Mouse (Mus musculus) splenic B cell, adult 2 months (primary cell): Measurements from ENCODE around the gene Itgb7.
"Not testable (repeated sequence)": the region's sequence is repeated elsewhere in the genome, so short reads cannot be mapped to it uniquely, and the experiment has no call there.

Source experiments
- DNase-seq: peaks from one replicate; pipeline ENCODE4 v3.0.0-alpha.2; 2011; ENCODE audit warnings: low read depth, low spot score
- H3K27me3 ChIP-seq: 2 replicates; pipeline ENCODE4 v1.6.1; 2012; ENCODE audit warnings: mild to moderate bottlenecking, low read length, moderate library complexity, mixed read lengths; ENCODE audit not compliant: control insufficient read depth, poor library complexity, insufficient read depth, severe bottlenecking
- H3K36me3 ChIP-seq: 2 replicates; pipeline ENCODE4 v1.6.1; 2012; ENCODE audit warnings: mild to moderate bottlenecking, low read length, moderate library complexity, mixed read lengths; ENCODE audit not compliant: control insufficient read depth, poor library complexity, insufficient read depth, severe bottlenecking

Itgb7 gene

DNA sequence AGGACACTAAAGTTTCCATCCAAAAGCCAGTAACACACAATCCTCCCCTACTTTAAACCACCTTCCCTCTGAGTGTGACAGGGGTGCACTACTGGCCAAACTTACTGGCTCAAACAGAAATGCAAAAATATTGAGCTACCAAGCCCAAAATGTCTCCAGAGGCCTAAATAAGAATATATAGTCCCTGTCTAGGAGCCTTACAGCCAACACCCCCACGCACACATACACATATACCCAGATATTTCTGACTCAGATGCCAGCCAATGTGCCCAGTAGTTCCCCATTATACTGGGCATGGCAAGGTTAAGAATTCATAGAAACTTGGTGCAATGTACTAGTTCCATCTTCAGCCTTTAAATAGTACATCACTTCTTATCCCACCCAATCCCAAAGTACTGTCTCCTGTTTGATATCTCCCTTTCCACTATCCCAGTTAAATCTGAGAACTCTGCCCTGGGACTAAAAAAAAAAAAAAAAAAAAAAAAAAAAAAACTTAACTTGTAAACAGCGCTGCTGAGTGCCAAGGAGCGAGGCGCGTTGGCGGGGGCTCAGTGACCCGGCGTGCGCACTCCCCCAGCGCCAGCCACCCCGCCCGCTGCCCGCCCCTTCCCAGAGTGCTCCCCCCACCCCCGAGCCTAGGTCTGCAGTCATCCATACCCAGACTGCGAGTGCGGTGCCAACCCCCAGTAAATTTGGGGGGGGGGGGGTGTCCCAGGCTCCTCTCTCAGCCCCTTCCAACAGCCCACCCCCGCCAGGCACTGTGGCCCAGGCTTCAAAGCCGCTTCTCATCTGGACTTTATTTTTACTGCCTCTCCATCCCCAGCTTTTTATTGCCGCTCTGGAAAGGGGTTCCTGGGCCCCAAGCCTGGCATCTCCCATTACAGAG, 12.8 kb upstream of the Itgb7 start:
- Histone ChIP-seq H3K27me3 (peaks cover 3% of the 10 kb centered on the region), H3K36me3 (no peaks in the 10 kb centered on the region)
- DNase-seq = no peak

DNA sequence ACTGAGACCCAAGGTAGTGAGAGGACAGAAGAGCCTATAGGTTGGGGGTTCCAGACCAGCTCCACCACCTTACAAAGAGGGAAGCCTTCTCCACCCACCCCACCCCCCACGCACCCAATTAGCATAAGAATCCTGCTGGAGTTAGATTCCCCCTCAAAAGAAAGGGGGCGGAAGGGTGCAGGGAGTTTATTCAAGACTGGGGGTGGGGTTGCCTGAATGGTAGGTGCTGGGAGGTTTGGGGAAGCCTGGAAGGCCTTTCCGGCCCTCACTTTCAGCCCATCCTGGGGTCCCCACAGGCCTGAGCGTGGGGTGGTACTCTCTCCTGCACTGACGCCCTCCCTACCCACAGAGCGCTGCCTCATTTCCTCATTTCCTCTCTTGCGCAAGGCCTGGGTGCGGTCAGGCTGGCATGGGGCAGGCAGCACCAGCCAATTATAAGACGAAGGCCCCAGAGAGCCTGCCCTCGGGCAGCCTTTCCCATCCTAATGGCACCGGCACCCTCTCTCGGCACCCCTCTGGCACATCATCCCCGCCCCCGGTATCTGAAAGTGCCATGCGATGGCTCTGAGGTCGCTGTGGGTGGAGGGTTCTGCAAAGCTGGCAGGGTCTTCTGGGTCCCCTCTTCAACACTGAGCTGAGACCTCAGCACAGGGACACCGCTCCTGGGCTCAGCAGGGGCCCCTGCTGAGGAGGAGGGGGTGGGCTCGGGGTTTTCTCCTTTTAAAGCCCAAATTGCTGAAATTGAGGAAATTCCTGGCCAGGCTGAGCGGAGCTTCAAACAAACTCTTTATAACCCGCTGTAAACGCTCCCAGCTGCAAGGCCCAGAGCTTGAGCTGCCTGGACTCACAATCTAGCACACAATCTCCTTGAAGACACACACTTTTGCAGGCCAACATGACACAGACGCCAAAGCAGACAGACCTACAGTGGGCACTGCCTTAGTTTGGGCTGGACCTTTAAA, 11.8 kb upstream of the Itgb7 start:
- H3K27me3 ChIP-seq = peaks cover 3% of the 10 kb centered on the region
- DNase-seq = peak; percentile 55
- H3K36me3 ChIP-seq = no peaks in the 10 kb centered on the region

DNA sequence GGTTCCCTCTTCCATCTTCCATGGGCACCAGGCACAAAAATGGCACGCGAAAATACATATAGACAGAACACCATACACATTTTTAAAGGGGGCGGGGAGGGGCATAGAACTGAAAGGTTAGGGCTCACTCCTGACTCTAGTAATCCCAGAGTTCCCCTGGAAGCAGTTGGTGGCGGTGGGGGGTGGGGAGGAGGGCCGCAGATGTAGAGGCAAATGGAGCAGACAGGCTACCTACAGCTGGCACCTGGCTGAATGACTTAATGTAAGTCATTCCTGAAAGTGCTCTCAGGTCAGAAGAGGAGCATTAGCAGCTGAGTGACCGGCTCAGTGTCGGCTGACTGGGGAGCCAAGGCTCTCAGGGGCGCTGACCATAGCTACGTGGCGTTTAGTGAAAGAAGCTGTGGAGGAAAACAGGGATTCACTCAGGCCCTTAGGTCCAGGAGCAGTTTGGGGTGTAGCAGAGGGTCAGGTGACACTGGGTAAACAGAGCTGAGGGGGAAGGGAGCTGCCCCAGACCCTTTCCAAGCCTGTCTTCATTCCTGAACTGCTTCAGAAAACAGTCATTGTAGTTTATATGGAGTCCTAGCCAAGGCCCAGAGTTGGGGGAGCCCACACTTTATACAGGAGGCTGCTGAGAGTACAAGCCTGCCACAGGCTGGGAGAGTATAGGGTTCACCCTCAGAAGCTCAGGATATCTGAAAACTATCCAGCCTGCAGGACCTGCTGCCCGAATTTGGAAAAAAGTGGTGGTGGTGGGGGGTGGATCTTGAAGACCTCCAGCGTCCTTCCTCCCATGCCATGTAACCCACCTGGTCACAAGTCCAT, 10.9 kb upstream of the Itgb7 start:
- Histone ChIP-seq H3K27me3 (peaks cover 3% of the 10 kb centered on the region), H3K36me3 (no peaks in the 10 kb centered on the region)
- DNase-seq = no peak

DNA sequence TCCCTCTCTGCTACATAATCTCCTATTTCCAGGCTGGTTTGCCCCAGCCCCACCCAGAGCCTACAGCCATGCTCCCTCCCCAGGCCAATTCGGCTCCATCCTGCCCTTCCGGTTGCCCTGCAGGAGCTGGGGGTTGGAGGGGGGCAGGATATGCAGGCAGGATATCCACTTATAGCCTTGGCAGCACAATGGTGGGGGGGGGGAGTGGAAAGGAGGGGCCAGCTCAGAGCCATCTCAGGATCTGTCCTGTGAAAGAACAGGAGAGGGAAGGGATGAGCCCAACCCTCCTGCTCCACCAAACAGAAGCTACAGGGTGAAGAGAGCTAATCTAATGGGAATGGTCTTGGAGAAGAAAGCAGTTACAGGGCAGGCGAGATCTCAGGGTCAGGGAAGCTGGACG, 8.9 kb upstream of the Itgb7 start:
- DNase-seq = no peak
- peaks cover 3% of the 10 kb centered on the region for H3K27me3 ChIP-seq
- no peaks in the 10 kb centered on the region for H3K36me3 ChIP-seq

DNA sequence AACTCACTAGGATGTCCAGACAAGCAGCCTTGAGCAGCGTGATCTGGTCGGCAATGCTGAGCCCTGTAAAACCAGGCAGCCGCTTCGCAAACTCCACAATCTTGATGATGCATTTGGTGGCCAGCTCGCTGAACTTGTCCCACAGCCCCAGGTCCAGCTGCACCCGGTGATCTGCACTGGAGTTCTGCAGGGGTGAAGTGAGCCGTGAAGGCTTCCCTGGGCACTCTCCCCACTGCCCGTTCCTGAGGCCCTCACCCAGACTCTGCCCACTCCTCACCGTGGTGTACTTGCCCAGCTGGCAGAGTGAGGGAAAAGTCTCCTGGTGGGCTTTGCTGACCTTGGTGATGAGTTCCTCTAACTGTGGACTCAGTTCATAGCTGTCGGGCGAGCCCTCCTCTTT, 8.1 kb upstream of the Itgb7 start:
- DNase-seq = no peak
- Histone ChIP-seq H3K27me3 (peaks cover 3% of the 10 kb centered on the region), H3K36me3 (no peaks in the 10 kb centered on the region)

DNA sequence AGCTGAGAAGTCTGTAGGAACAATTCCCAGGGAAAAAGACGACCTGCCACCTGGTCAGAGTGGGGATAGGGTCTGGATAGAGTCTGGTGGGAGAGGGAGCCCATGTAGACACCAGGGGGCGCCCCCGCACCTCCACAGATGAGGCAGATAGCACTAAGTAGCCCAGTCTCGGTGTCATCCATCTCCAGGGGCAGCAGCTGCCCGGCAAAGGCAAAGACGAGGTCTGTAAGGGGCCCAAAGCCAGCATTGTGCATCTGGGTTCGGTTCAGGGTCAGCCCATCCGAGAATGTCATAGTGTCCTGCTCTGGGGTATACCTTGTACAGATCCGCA, 7.5 kb upstream of the Itgb7 start:
- peak; percentile 84 for DNase-seq

DNA sequence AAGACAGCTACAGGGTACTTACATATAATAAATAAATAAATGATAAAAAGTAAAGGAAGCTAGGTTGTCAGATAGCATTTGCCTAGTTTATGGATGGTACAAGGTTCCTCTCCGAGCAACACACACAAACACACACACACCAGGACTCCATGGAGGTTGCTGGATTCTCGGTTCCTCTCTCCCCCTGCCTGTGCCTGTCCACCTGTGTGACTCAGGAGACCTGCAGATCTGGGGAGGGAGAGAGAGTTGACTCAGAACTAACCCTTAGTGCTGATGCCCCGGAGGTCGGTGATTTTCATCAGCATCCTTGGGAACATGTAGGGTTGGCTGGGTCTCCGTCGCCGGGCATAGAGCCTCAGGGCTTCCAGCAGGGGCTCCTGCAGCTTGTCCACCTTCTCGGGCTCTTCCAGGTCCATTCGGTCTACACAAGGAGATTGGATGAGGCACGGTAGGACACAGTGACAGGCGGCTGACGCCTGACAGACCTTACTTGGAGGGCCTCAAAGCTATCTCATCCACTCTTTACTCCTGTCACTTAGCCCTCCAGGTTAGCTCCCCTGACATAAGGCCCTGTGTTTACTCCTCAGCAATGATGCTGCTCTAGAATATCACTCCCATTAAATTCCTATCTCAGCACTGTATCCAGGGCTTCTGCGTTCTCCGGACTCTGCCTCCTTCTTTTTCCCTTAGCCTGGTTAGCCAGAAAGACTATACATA, 7.0 kb upstream of the Itgb7 start:
- peaks cover 2% of the 10 kb centered on the region; the same call in 1 of the 2 replicates for H3K27me3 ChIP-seq
- no peak for DNase-seq
- H3K36me3 ChIP-seq = no peaks in the 10 kb centered on the region

More for the DNA sequence above, 7.5 kb upstream of the Itgb7 start:
- H3K27me3 ChIP-seq = peaks cover 2% of the 10 kb centered on the region; the same call in 1 of the 2 replicates
- no peaks in the 10 kb centered on the region for H3K36me3 ChIP-seq

DNA sequence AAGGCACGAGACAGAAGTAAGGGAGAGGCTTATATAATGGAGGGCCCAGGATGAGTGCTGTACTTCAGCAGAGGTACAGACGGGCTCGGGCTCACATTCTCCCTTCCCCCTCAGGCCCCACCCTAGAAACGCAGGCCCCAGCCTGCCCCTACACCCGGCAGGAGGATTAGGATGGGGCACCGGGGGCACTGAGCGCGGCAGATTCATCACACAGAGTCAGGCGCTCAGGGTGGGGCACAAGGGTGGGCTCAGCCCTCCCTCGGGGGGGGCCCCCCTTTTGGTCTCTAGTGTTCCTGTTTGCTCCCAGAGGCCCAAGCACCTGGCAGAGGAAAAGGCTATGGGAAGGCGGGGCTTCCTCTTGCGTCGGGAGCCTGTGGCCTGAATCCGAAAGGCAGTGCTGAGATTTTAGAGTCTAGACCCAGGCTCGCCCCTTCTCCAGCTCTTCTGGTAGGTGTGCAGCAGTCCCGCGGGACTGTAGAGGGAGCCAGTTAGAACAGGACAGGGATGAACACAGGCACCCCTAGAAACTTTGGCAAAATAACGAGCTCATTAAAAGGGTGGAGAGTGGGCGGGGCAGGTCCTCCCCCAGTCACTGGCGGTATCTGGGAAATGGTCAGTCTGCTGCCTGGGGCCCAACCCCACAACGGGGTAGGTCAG, 3.8 kb upstream of the Itgb7 start:
- H3K36me3 ChIP-seq = no peaks in the 10 kb centered on the region
- DNase-seq = no peak
- H3K27me3 ChIP-seq = no peaks in the 10 kb centered on the region

DNA sequence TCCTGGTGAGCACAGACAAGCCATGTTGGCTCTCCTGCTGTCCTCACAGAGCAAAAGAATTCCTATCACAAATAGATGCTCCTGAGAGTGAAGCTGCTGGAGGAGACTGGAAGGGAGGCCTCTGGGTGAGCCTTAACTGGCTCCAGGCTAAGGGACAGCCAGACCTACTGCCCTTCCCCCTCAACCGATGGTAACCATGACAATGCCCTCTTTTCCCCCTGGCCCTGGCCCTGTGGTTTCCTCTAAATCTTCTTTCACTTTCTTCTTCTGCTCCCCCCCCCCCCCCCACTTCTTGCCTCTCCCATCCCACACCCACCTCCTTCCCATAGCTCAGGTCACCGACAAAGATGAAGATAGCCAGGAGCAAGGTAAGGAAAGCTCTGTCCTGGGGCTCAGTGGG, 2.2 kb upstream of the Itgb7 start:
- no peaks in the 10 kb centered on the region for H3K36me3 ChIP-seq
- DNase-seq = no peak
- H3K27me3 ChIP-seq = no peaks in the 10 kb centered on the region

DNA sequence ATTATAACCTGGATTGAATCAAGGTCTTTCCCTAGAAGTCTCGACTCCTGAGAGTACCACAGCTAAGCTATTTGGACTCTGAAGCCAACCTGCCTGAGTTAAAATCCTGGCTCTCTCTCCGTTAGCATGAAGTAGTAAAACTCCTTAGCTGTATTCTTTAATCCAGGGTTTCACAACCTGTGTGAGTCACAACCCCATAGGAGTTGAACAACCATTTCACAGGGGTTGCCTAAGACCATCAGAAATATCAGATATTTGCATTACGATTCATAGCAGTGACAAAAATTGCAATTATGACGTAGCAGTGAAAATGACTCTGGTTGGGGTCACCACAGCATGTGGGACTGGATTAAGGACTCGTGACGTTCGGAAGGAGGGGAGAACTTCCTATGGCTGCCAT, 1.0 kb upstream of the Itgb7 start:
- DNase-seq = no peak
- no peaks in the 10 kb centered on the region for H3K27me3 ChIP-seq
- H3K36me3 ChIP-seq = no peaks in the 10 kb centered on the region

DNA sequence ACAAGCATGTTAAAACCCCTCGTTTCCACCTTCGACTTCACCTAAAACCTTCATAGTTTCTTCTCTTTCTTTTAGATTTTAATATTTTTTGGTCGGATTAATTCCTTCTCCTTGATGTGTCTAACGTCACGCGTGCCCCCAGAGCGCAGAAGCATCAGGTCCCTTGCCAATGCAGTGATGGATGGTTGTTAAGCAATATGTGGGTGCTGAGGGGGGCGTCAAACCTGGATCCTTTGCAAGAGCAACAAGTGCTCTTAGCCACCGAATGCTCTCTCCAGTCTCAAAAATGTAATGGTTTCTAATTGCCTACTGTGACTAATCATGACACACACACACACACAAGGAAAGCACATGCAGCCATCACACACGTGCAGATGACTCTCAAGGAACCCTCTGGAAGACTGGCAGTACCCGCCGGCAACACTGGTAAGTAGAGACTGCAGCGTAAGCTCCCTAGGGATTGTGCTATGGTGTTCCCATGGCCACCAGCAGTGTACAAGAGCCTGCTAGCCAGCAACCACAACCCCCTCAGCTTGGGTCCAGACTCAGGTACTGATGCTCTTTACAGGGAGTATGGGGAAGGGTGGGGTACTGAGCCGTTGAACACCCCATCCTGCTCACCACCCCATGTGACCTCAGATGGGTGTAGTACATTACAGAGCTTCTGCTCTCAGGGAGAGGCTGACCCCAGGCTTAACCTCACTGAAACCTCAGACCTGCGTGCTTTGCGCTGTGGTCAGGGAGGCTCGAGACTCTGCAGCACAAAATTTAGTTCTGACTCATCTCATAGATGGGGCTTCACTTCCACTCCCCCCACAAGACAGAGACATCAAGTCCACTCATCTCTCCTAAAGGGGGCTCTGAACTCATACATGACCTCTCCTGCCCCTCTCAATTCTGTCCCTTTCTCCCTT, 1.1 kb downstream of the Itgb7 start:
- DNase-seq = peak; percentile 47
- Histone ChIP-seq H3K36me3 (0 out of 2 replicates have a peak, but pooled peaks cover 2% of the 10 kb centered on the region), H3K27me3 (no peaks in the 10 kb centered on the region)

DNA sequence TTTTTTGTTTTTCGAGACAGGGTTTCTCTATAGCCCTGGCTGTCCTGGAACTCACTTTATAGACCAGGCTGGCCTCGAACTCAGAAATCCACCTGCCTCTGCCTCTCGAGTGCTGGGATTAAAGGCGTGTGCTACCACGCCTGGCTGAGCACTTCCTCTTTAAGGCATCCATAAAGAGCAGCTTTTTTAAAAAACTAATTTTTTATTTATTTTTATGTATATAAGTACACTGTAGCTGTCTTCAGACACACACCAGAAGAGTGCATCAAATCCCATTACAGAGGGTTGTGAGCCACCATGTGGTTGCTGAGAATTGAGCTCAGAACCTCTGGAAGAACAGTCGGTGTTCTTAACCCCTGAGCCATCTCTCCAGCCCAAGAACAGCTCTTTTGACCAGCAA, 6.1 kb downstream of the Itgb7 start:
- H3K27me3 ChIP-seq, DNase-seq: not testable (repeated sequence)
- H3K36me3 ChIP-seq = peaks cover 12% of the 10 kb centered on the region
